Mouse (Mus musculus) kidney, adult 8-10 months (tissue): ENCODE data around the gene Polr1d.

Experiments used
- DNase-seq, 2 experiments: peaks; one replicate each; pipeline ENCODE4 v3.0.0; 2022

The Polr1d gene

GRCm38 (mm10) chr5:147154806-147155371, 78.0 kb downstream of the Polr1d start:
- no peak for DNase-seq

DNA sequence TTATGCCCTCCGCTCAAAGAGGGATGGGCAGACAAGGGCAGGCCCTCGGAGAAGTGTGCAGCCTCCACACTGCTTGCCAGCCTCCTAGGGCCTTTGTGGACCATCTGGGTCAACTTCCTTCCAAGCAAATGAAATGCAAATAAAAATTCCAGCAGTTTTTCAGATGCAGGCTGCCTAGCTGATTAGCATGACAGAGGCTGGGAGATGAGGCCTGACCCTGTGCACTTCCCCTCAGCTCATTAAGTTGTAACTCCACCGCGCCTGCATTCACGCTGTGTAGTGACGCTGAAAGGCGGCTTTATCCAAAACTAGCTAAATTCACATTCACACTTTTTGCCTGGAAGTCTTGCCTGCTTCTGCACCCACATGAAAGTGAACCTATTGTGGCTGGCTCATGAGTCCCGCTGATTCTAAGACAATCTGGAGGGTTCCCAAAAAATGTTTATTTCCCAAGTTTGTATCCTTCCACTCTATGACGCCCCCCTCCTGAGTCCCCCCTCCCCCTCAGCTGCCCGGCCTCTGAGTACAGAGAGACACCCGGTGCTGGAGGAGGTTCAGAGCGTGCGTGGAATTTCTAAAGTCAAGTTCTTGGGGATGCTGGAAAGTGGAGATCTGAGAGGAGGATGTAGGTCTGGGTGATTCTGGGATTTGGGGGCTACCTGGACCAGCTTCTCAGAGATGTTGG, 78.7 kb downstream of the Polr1d start:
- no peak for DNase-seq

DNA sequence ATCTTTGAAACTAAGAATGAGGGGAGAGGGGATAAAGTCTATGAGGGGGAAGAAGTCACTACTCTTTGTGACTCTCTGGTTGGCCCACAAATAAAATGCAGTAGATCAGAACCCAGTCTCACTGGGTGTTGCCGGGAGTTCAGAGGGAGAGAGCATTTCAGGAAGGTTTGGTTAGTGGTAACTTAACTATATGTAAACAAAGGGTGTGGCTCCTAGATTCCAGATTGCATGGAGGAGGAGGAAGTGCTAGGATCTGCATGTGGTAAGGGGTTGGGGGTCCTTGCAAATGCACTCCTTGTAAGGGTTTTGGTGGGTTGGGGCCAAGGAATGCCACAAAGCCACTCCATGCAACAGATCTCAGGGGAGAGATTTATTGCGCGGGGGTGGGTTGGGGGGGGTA, 79.5 kb downstream of the Polr1d start:
- DNase-seq, result no peak

GRCm38 (mm10) chr5:147157441-147157840, 80.6 kb downstream of the Polr1d start:
- no peak for DNase-seq

- no peak for DNase-seq
These were observed 82.5 kb downstream of the Polr1d start for GRCm38 (mm10) chr5:147159320-147159719.

GRCm38 (mm10) chr5:147159792-147160191, 82.9 kb downstream of the Polr1d start:
- DNase-seq, result no peak
